Mouse (Mus musculus): ENCODE data around the gene Dhrs4.

DNA sequence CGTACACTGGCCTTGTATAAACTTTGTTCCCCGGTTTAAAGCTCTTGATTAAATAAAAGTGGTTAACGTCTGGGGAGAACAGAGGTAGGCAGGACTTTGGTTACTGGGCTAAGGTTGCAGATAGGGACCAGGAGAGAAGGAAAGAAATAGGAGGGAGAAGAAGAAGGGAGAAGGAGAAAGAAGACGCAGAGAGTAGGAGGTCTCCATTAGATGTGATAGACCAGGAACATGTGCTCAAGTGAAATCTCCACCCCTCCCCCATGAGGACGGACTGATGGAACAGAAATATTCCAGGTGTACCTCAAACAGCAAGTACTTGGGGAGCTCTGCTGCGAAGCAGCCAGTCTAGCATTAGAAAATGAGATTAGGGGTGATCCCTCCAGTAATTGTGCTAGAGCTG lies 8.7 kb upstream of the Dhrs4 start:
- TF ChIP-seq POLR2AphosphoS2 (IDR thresholded peaks at IDR 0.05; ENCODE audit: low read length) (no peak), CTCF (IDR thresholded peaks at IDR 0.05 in 2 of 3, conservative IDR thresholded peaks at IDR 0.05 in 1 of 3; ENCODE audit: control insufficient read depth in 1 of 3, insufficient read depth in 1 of 3, low read depth in 2 of 3, low read length in 3 of 3, poor library complexity in 1 of 3, severe bottlenecking in 1 of 3) (no peak), USF1 (IDR thresholded peaks at IDR 0.05; ENCODE audit: low read depth, low read length) (no peak), EP300 (IDR thresholded peaks at IDR 0.05; ENCODE audit: low read depth in 1 of 2, low read length in 2 of 2) (no peak), POLR2A (IDR thresholded peaks at IDR 0.05; ENCODE audit: control insufficient read depth in 1 of 2, insufficient read depth in 1 of 2, low read depth in 1 of 2, low read length in 2 of 2, poor library complexity in 1 of 2) (no peak), ZKSCAN1 (IDR thresholded peaks at IDR 0.05; ENCODE audit: low read depth, low read length) (no peak)

Measured in MEL (cell line).